Mouse (Mus musculus) gastrocnemius, postnatal 36 days (tissue): Measurements from ENCODE around the gene Cabp2. TPM values are rescaled to one million over a fixed set of nuclear protein-coding genes. Genes with fewer than 3 reads are reported as not detected.
"Not testable (repeated sequence)": the region's sequence is repeated elsewhere in the genome, so short reads cannot be mapped to it uniquely, and the experiment has no call there.

Experiments
- DNase-seq, 2 experiments: peaks; one replicate each; pipeline ENCODE4 v3.0.0; 2022
- intact Hi-C: fragments of 180-260 bp; cut with DNase I; formaldehyde crosslinking; loops from one replicate; pipeline ENCODE4 v1.15.1; 2025
- total RNA-seq, 2 experiments: library from RNA; stranded (reverse); gene quantifications; 2 replicates each; pipeline ENCODE4 v1.2.3; 2021

The Cabp2 gene
- total RNA-seq, 2 experiments from 2014 or later, result not detected

- intact Hi-C loops, result no loop called here
- no peak for DNase-seq
These were observed 26.0 kb upstream of the Cabp2 start for GRCm38 (mm10) chr19:4055216-4055946.

- DNase-seq, result no peak
- intact Hi-C loops, result no loop called here
These were observed 25.3 kb upstream of the Cabp2 start for GRCm38 (mm10) chr19:4055947-4056693.

GRCm38 (mm10) chr19:4056727-4057126, 24.7 kb upstream of the Cabp2 start:
- intact Hi-C loops, result no loop called here
- no peak for DNase-seq

- DNase-seq, result no peak
- intact Hi-C loops, result no loop called here
These were observed 24.0 kb upstream of the Cabp2 start for GRCm38 (mm10) chr19:4057389-4057788.

GRCm38 (mm10) chr19:4057962-4058361, 23.4 kb upstream of the Cabp2 start:
- intact Hi-C loops, result no loop called here

GRCm38 (mm10) chr19:4058581-4058980, 22.8 kb upstream of the Cabp2 start:
- intact Hi-C loops, result no loop called here
- DNase-seq, result no peak

More at GRCm38 (mm10) chr19:4057962-4058361, 23.4 kb upstream of the Cabp2 start:
- no peak for DNase-seq

GRCm38 (mm10) chr19:4059069-4059740, 22.2 kb upstream of the Cabp2 start, which contains the start of gene Gstp3:
Gstp3 (minus strand) TSS chr19:4059569.
- no peak for DNase-seq
- intact Hi-C loops, result no loop called here

- intact Hi-C loops, DNase-seq: not testable (repeated sequence)
These were observed 21.1 kb upstream of the Cabp2 start for GRCm38 (mm10) chr19:4060044-4060898.

GRCm38 (mm10) chr19:4060899-4061465, 20.4 kb upstream of the Cabp2 start:
- no peak for DNase-seq
- intact Hi-C loops, result no loop called here

- DNase-seq, intact Hi-C loops: not testable (repeated sequence)
These were observed 18.0 kb upstream of the Cabp2 start for GRCm38 (mm10) chr19:4063357-4063756.

- DNase-seq, intact Hi-C loops: not testable (repeated sequence)
These were observed 16.9 kb upstream of the Cabp2 start for GRCm38 (mm10) chr19:4064501-4064900.

GRCm38 (mm10) chr19:4066280-4066679, 15.1 kb upstream of the Cabp2 start:
- intact Hi-C loops, result no loop called here
- DNase-seq, result no peak

GRCm38 (mm10) chr19:4066877-4067276, 14.5 kb upstream of the Cabp2 start:
- DNase-seq, result no peak
- intact Hi-C loops, result no loop called here

- intact Hi-C loops, DNase-seq: not testable (repeated sequence)
These were observed 13.1 kb upstream of the Cabp2 start for GRCm38 (mm10) chr19:4068242-4068641.

GRCm38 (mm10) chr19:4068717-4069410, 12.5 kb upstream of the Cabp2 start:
- DNase-seq, result no peak
- intact Hi-C loops, result no loop called here

- intact Hi-C loops, result no loop called here
- no peak for DNase-seq
These were observed 11.1 kb upstream of the Cabp2 start for GRCm38 (mm10) chr19:4070311-4070710.

GRCm38 (mm10) chr19:4070756-4071155, 10.6 kb upstream of the Cabp2 start:
- intact Hi-C loops, result no loop called here

GRCm38 (mm10) chr19:4071406-4071805, 10.0 kb upstream of the Cabp2 start:
- DNase-seq, result no peak
- intact Hi-C loops, result no loop called here

More at GRCm38 (mm10) chr19:4070756-4071155, 10.6 kb upstream of the Cabp2 start:
- no peak for DNase-seq

GRCm38 (mm10) chr19:4072706-4073424, 8.5 kb upstream of the Cabp2 start:
- intact Hi-C loops, result no loop called here

More at GRCm38 (mm10) chr19:4072706-4073424, 8.5 kb upstream of the Cabp2 start:
- no peak for DNase-seq
